Mouse (Mus musculus) midbrain, embryonic 13.5 days (tissue): ENCODE measurements around the gene Klrb1b. TPM values are rescaled to one million over a fixed set of nuclear protein-coding genes. Genes with fewer than 3 reads are reported as not detected.

Source experiments
- ATAC-seq: fragments of 200-750 bp; cut with Nextera tagmentation; 2 replicates; pipeline ENCODE4 v1.8.0; 2017; ENCODE audit warnings: mild to moderate bottlenecking, moderate TSS enrichment, moderate library complexity
- H3K27ac ChIP-seq: fragments of 300-500 bp; sonication (generic); 2 replicates; pipeline ENCODE4 v1.5.1; 2015; ENCODE audit warnings: inconsistent platforms, mild to moderate bottlenecking, moderate library complexity
- H3K27me3 ChIP-seq: fragments of 300-500 bp; sonication (generic); 2 replicates; pipeline ENCODE4 v1.6.1; 2015; ENCODE audit warnings: mild to moderate bottlenecking, inconsistent platforms
- H3K36me3 ChIP-seq: fragments of 300-500 bp; sonication (generic); 2 replicates; pipeline ENCODE4 v1.6.1; 2015; ENCODE audit warnings: mild to moderate bottlenecking, inconsistent platforms
- H3K4me1 ChIP-seq: fragments of 300-500 bp; sonication (generic); replicated peaks from 2 replicates; pipeline ENCODE4 v1.6.1; 2015; ENCODE audit warnings: inconsistent platforms
- H3K4me2 ChIP-seq: fragments of 300-500 bp; sonication (generic); replicated peaks from 2 replicates; pipeline ENCODE4 v1.6.1; 2015; ENCODE audit warnings: moderate library complexity, mild to moderate bottlenecking, inconsistent platforms
- H3K4me3 ChIP-seq: fragments of 300-500 bp; sonication (generic); replicated peaks from 2 replicates; pipeline ENCODE4 v1.5.1; 2015; ENCODE audit warnings: mild to moderate bottlenecking, inconsistent platforms
- H3K9ac ChIP-seq: fragments of 300-500 bp; sonication (generic); replicated peaks from 2 replicates; pipeline ENCODE4 v1.6.1; 2015; ENCODE audit warnings: mild to moderate bottlenecking, inconsistent platforms
- H3K9me3 ChIP-seq: fragments of 300-500 bp; sonication (generic); 2 replicates; pipeline ENCODE4 v1.6.1; 2016; ENCODE audit warnings: mild to moderate bottlenecking, inconsistent platforms
- whole genome bisulfite sequencing: fragments of 180-500 bp; shearing (Covaris S2); methylation state at CpG from one replicate; pipeline ENCODE4 v1.1.7; 2015; 5-methylcytosine and 5-hydroxymethylcytosine counted together
- polyA plus RNA-seq: library from polyadenylated mRNA; unstranded; fragments of >200 nt; fragmentation: Nextera tagmentation; extraction: Ambion mirVana; gene quantifications from 2 replicates; pipeline ENCODE4 v1.2.1, GENCODE M21; 2015

The Klrb1b gene
- polyA plus RNA-seq, 1 experiment from 2014 or later = not detected

DNA sequence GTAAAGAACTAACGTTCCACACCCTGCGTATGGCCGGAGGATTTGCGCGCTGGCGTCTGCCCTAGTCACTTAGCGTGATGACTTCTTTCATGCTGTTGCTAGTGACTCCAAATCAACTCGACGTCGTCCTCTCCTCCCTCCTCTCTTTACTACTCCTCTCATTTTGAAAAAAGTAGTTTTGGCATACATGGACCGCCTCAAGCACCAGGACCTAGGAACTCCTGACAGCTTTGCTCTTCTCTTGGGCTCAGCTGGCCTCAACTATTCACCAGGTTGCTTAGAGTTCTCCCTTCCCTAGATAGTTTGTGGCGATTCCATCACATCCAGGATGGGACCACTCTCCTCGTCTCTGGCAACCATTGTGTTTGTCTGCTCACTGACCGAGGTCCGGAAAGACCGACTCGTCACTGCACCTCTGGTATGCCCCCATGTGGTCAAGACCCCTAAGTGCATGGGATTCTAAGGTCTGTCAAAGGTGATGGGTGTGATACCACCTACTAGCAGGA, 13.2 kb upstream of the Klrb1b start:
- Histone ChIP-seq H3K27ac (peak overlapping the region; percentile 84), H3K9me3 (no peaks in the 10 kb centered on the region), H3K27me3 (no peaks in the 10 kb centered on the region), H3K4me1 (peaks cover 26% of the 10 kb centered on the region), H3K4me2 (peak overlapping the region; percentile 60), H3K4me3 (peak overlapping the region; percentile 80), H3K36me3 (no peaks in the 10 kb centered on the region), H3K9ac (peak overlapping the region; percentile 30)
- ATAC-seq = peak; percentile 3; the same call in 1 of the 2 replicates
- WGBS = under 1% methylated on average over 17 of the region's 17 CpGs

GRCm38 (mm10) chr6:128838342-128839265, 12.5 kb upstream of the Klrb1b start:
- Histone ChIP-seq H3K9ac (peak overlapping the region; percentile 79), H3K4me1 (peaks cover 20% of the 10 kb centered on the region), H3K27ac (peak overlapping the region; percentile 84), H3K4me3 (peak overlapping the region; percentile 80), H3K36me3 (no peaks in the 10 kb centered on the region), H3K27me3 (no peaks in the 10 kb centered on the region), H3K9me3 (no peaks in the 10 kb centered on the region), H3K4me2 (peak overlapping the region; percentile 60)
- under 1% methylated on average over 49 of the region's 49 CpGs for WGBS
- ATAC-seq = peak; percentile 61

- Histone ChIP-seq H3K36me3 (no peaks in the 10 kb centered on the region), H3K27ac (peak overlapping the region; percentile 77), H3K4me1 (peaks cover 20% of the 10 kb centered on the region), H3K4me2 (peak overlapping the region; percentile 60), H3K4me3 (peak overlapping the region; percentile 80), H3K9ac (peak overlapping the region; percentile 51), H3K9me3 (no peaks in the 10 kb centered on the region), H3K27me3 (no peaks in the 10 kb centered on the region)
- ATAC-seq = peak; percentile 32
- 4% methylated on average over 14 of the region's 14 CpGs for WGBS
Measured at GRCm38 (mm10) chr6:128837454-128838341, 11.6 kb upstream of the Klrb1b start.

GRCm38 (mm10) chr6:128836955-128837334, 10.8 kb upstream of the Klrb1b start:
- Histone ChIP-seq H3K9me3 (no peaks in the 10 kb centered on the region), H3K27ac (peak overlapping the region; percentile 77; the same call in 1 of the 2 replicates), H3K27me3 (no peaks in the 10 kb centered on the region), H3K4me3 (peak overlapping the region; percentile 80), H3K9ac (no peak overlapping the region), H3K4me1 (peaks cover 15% of the 10 kb centered on the region), H3K36me3 (no peaks in the 10 kb centered on the region), H3K4me2 (peak overlapping the region; percentile 60)
- ATAC-seq = no peak
- WGBS = 90% methylated on average over 6 of the region's 6 CpGs

DNA sequence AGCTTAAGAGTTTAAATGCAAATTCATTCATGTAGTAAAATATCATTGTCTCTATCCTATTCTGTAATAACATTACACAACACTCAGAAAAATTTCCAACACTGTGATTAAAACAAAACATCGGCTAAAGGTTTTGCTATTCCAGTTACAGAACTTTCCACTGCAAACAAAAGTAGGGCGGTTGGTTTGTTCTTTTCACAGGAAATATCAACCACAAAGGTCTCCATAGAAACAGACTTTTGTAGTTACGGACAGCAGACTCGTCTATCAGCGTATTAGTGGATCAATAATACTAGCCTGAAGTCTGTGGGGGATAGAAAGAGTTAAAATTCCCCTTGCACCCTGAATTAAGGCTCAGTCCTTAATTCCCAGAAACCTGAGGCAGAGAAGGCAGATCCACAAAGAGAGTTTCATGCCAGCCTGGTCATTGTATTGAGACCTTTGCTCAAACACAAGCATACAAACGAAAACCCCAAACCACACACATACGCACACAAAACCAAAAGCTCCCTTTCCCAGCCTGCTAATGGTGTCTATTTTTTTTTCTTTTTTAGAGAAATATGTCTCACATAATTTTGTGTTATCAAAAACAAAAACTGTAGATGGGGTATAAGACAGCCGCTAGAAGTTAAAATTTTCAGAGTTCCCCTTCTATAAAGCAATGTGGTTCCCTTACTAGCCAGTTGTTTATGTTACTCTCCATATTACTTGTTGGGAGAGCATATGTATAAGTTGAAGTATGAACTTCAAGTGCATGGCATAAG, 10.2 kb upstream of the Klrb1b start:
- H3K4me2 ChIP-seq = no peak overlapping the region
- no peak overlapping the region for H3K4me3 ChIP-seq

GRCm38 (mm10) chr6:128835571-128835970, 9.4 kb upstream of the Klrb1b start:
- H3K9ac ChIP-seq = no peak overlapping the region
- 91% methylated on average over 4 of the region's 4 CpGs for WGBS

More for the DNA sequence above, 10.2 kb upstream of the Klrb1b start:
- H3K9ac ChIP-seq = no peak overlapping the region
- peaks cover 10% of the 10 kb centered on the region for H3K4me1 ChIP-seq
- no peaks in the 10 kb centered on the region for H3K9me3 ChIP-seq
- no peak for ATAC-seq
- no peaks in the 10 kb centered on the region for H3K36me3 ChIP-seq
- no peak overlapping the region for H3K27ac ChIP-seq
- 70% methylated on average over 8 of the region's 8 CpGs for WGBS
- H3K27me3 ChIP-seq = no peaks in the 10 kb centered on the region

DNA sequence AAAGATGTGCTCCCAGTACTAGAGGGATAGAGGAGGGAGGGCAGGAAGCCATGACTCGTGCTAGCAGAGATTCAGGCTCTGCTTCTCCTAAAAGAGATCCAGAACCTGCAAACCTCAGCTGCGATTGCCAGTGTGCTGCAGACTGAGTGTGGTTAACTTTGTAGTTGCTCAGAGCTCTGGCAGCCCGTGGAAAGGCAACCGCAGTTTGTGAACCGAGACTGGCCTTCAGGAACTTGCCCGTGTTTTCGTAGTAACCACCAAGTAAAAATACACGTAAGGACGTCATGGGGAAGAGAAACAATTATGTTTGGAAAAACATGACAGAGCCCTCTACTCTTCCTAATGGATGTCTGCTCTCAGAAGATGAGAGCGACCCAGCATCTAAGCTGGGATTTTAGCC, 6.9 kb upstream of the Klrb1b start:
- Histone ChIP-seq H3K27me3 (no peaks in the 10 kb centered on the region), H3K4me3 (no peak overlapping the region), H3K27ac (no peak overlapping the region), H3K36me3 (no peaks in the 10 kb centered on the region), H3K9me3 (no peaks in the 10 kb centered on the region), H3K4me1 (peaks cover 5% of the 10 kb centered on the region; the same call in 1 of the 2 replicates), H3K4me2 (no peak overlapping the region), H3K9ac (no peak overlapping the region)
- ATAC-seq = no peak
- WGBS = 90% methylated on average over 10 of the region's 10 CpGs

More at GRCm38 (mm10) chr6:128835571-128835970, 9.4 kb upstream of the Klrb1b start:
- Histone ChIP-seq H3K27ac (no peak overlapping the region), H3K4me3 (no peak overlapping the region), H3K36me3 (no peaks in the 10 kb centered on the region), H3K4me2 (no peak overlapping the region), H3K27me3 (no peaks in the 10 kb centered on the region), H3K9me3 (no peaks in the 10 kb centered on the region), H3K4me1 (peaks cover 10% of the 10 kb centered on the region)
- ATAC-seq = no peak

- ATAC-seq = no peak
- Histone ChIP-seq H3K27me3 (no peaks in the 10 kb centered on the region), H3K4me3 (no peak overlapping the region), H3K4me1 (no peaks in the 10 kb centered on the region), H3K9ac (no peak overlapping the region), H3K36me3 (no peaks in the 10 kb centered on the region), H3K4me2 (no peak overlapping the region), H3K9me3 (no peaks in the 10 kb centered on the region), H3K27ac (no peak overlapping the region)
- WGBS = 74% methylated on average over 4 of the region's 4 CpGs
Measured at GRCm38 (mm10) chr6:128829837-128830236, 3.7 kb upstream of the Klrb1b start.

- WGBS = 88% methylated on average over 3 of the region's 3 CpGs
- Histone ChIP-seq H3K9me3 (no peaks in the 10 kb centered on the region), H3K4me3 (no peak overlapping the region), H3K27ac (no peak overlapping the region), H3K36me3 (no peaks in the 10 kb centered on the region), H3K9ac (no peak overlapping the region), H3K4me2 (no peak overlapping the region), H3K27me3 (no peaks in the 10 kb centered on the region), H3K4me1 (no peaks in the 10 kb centered on the region)
- no peak for ATAC-seq
Measured at GRCm38 (mm10) chr6:128826781-128827180, 650 bp upstream of the Klrb1b start.

GRCm38 (mm10) chr6:128818083-128818802, 7.9 kb downstream of the Klrb1b start:
- no peaks in the 10 kb centered on the region for H3K4me1 ChIP-seq
- no peak overlapping the region for H3K4me2 ChIP-seq
- H3K27ac ChIP-seq = no peak overlapping the region
- no peak overlapping the region for H3K4me3 ChIP-seq
- no peak for ATAC-seq
- no peaks in the 10 kb centered on the region for H3K27me3 ChIP-seq
- H3K9me3 ChIP-seq = no peaks in the 10 kb centered on the region
- 74% methylated on average over 4 of the region's 4 CpGs for WGBS
- H3K36me3 ChIP-seq = no peaks in the 10 kb centered on the region
- no peak overlapping the region for H3K9ac ChIP-seq

GRCm38 (mm10) chr6:128808532-128808931, 17.6 kb downstream of the Klrb1b start:
- no peaks in the 10 kb centered on the region for H3K9me3 ChIP-seq
- H3K4me3 ChIP-seq = no peak overlapping the region
- H3K4me2 ChIP-seq = no peak overlapping the region
- 91% methylated on average over 5 of the region's 5 CpGs for WGBS
- no peaks in the 10 kb centered on the region for H3K4me1 ChIP-seq
- no peak for ATAC-seq
- H3K9ac ChIP-seq = no peak overlapping the region
- H3K36me3 ChIP-seq = no peaks in the 10 kb centered on the region
- no peak overlapping the region for H3K27ac ChIP-seq
- H3K27me3 ChIP-seq = no peaks in the 10 kb centered on the region
